Mouse (Mus musculus) retina, postnatal 7 days (tissue): ENCODE data around the gene Mcpt4.
"Not testable (repeated sequence)": the region's sequence is repeated elsewhere in the genome, so short reads cannot be mapped to it uniquely, and the experiment has no call there.

ENCODE experiments used
- DNase-seq: peaks from one replicate; pipeline ENCODE4 v3.0.0-alpha.2; 2012; ENCODE audit warnings: low read depth, low spot score

Gene Mcpt4

GRCm38 (mm10) chr14:56062213-56062612 is at the start of gene Mcpt4:
Gene Mcpt4, minus strand, starts transcription at chr14:56062313.
- DNase-seq, result not testable (repeated sequence)

- no peak for DNase-seq
These were observed 43.5 kb upstream of the Mcpt4 start for GRCm38 (mm10) chr14:56105447-56106180.

GRCm38 (mm10) chr14:56105016-56105415 is 42.9 kb upstream of the Mcpt4 start:
- DNase-seq, result no peak

- no peak for DNase-seq
These were observed 41.3 kb upstream of the Mcpt4 start for GRCm38 (mm10) chr14:56103452-56103851.

GRCm38 (mm10) chr14:56102386-56102785 is 40.3 kb upstream of the Mcpt4 start, which contains the start of gene Ctsg:
Gene Ctsg, minus strand, starts transcription at chr14:56102574.
- DNase-seq, result no peak

GRCm38 (mm10) chr14:56098940-56099339 is 36.8 kb upstream of the Mcpt4 start:
- no peak for DNase-seq

GRCm38 (mm10) chr14:56097597-56097996 is 35.5 kb upstream of the Mcpt4 start:
- no peak for DNase-seq

- no peak for DNase-seq
These were observed 31.2 kb upstream of the Mcpt4 start for GRCm38 (mm10) chr14:56093353-56093752.

- DNase-seq, result no peak
These were observed 24.6 kb upstream of the Mcpt4 start for GRCm38 (mm10) chr14:56086711-56087110.

- DNase-seq, result no peak
These were observed 23.1 kb upstream of the Mcpt4 start, which contains the start of gene Mcpt8 for GRCm38 (mm10) chr14:56085167-56085566. Gene Mcpt8, minus strand, starts transcription at chr14:56085273.

- no peak for DNase-seq
These were observed 19.9 kb upstream of the Mcpt4 start for GRCm38 (mm10) chr14:56082016-56082415.

GRCm38 (mm10) chr14:56057722-56058121 is 4.4 kb downstream of the Mcpt4 start:
- DNase-seq, result no peak

GRCm38 (mm10) chr14:56055408-56055807 is 6.7 kb downstream of the Mcpt4 start:
- DNase-seq, result no peak

GRCm38 (mm10) chr14:56041792-56042191 is 20.3 kb downstream of the Mcpt4 start, which contains the start of gene Mcpt2:
Gene Mcpt2, plus strand, starts transcription at chr14:56042041.
- DNase-seq, result not testable (repeated sequence)

- DNase-seq, result no peak
These were observed 27.7 kb downstream of the Mcpt4 start for GRCm38 (mm10) chr14:56034433-56034832.

GRCm38 (mm10) chr14:56030395-56030794 is 31.7 kb downstream of the Mcpt4 start, which contains the start of gene Mcpt9:
Gene Mcpt9, minus strand, starts transcription at chr14:56030495.
- not testable (repeated sequence) for DNase-seq

- not testable (repeated sequence) for DNase-seq
These were observed 40.8 kb downstream of the Mcpt4 start for GRCm38 (mm10) chr14:56021305-56021704.

GRCm38 (mm10) chr14:56019446-56019845 is 42.7 kb downstream of the Mcpt4 start:
- no peak for DNase-seq

- not testable (repeated sequence) for DNase-seq
These were observed 44.4 kb downstream of the Mcpt4 start, which contains the start of gene Mcpt1 for GRCm38 (mm10) chr14:56017671-56018070. Gene Mcpt1, plus strand, starts transcription at chr14:56017971.

GRCm38 (mm10) chr14:56013924-56014323 is 48.2 kb downstream of the Mcpt4 start:
- DNase-seq, result no peak

- no peak for DNase-seq
These were observed 49.0 kb downstream of the Mcpt4 start for GRCm38 (mm10) chr14:56013147-56013546.
